Mouse (Mus musculus) liver, embryonic 14.5 days (tissue): ENCODE results near the gene Nicn1.

Source experiments
- CTCF ChIP-seq: IDR thresholded peaks from 2 replicates; pipeline ENCODE4 v1.5.1; 2016; ENCODE audit warnings: antibody characterized with exemption, low read depth, control low read depth
- EP300 ChIP-seq: IDR thresholded peaks from 2 replicates; pipeline ENCODE4 v1.6.1; 2016; ENCODE audit warnings: antibody characterized with exemption, low read depth

- TF ChIP-seq EP300: no peak
- TF ChIP-seq CTCF: no peak
Measured at GRCm38 (mm10) chr9:108264191-108264921, 25.9 kb upstream of the Nicn1 start.
